ENCODE assay signal across 24 mouse cellular contexts in the genomic region with DNA sequence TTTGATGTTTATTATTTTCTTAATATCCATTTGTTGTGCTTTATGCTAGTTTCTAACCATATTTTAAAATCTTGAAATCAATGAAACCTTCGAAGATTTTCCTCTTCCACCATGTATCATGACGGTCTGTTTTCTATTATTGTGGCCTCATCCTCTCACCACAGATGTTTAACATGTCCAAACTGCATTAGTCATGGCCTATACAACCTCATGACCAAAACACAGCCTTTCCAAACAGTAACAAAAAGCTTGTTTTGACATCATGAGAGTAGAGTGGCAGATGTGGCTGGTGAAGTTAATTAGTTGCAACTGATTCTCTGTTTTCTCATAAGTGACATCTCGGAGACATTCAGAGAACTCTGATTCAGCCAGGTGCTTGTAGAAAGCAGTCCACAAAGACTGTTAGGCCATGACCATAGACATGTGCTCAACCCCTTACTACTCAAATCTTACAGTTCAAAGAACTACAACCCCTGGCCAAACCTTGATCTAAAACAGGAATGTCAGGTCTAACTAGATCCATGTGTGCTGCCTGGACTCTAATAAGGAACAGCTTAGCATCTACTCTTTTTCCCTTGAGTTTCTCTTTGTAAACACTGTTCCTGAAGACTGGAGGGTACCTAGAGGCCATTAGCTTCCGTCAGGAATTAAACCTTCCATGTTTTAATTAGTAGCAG.
A peak's percentile ranks its signal among the peaks of the same experiment; 100 is the strongest.
DNase-seq lines count a peak whose midpoint lies in the region; ATAC-seq and TF ChIP-seq lines count a peak whose summit lies in the region.
"Had no signal": no experiment of that assay in that cellular context is flagged by ENCODE, and none has a peak within 500 bp of the region (broad histone marks: within the 10 kb centered on the region; RNA-seq: fewer than 3 reads in every experiment).

No protein-coding gene starts in this region.

- no peak overlapping the region for H3K4me3 ChIP-seq in embryonic facial prominence, embryonic 10.5 days
- H3K4me3 ChIP-seq in limb, embryonic 14.5 days (replicated peaks; ENCODE audit: low read length), result no peak overlapping the region
- H3K4me3 ChIP-seq: forebrain, embryonic 15.5 days; heart, adult 2 months; heart, embryonic 13.5 days; hindbrain, embryonic 15.5 days; layer of hippocampus, adult 2 months; midbrain, embryonic 10.5 days had no signal

- DNase-seq in embryo, embryonic 10.5 days (ENCODE audit: low spot score), result peak; percentile 80
- DNase-seq in embryonic facial prominence, embryonic 10.5 days (ENCODE audit: low spot score), result peak; percentile 69
- DNase-seq in forelimb bud, embryonic 11.5 days (ENCODE audit: low read depth, low spot score), result peak; percentile 84
- DNase-seq in limb, embryonic 14.5 days (ENCODE audit: low spot score), result peak; percentile 59
- DNase-seq in kidney, adult 11 months, result no peak
- no peak for DNase-seq in heart, adult 11 months
- no peak for DNase-seq in ovary, adult 18-20 months (ENCODE audit: low spot score)
- DNase-seq: adrenal gland, postnatal 25 days; cerebellum, adult 9-10 months; gastrocnemius, postnatal 25 days; heart, adult 2 months; kidney, postnatal 25 days; layer of hippocampus, postnatal 36 days; liver; right cerebral cortex, postnatal 14 days; spleen, adult 18-20 months had no signal

- H3K27me3 ChIP-seq in embryonic facial prominence, embryonic 10.5 days (replicated peaks; ENCODE audit: low read depth, poor library complexity, severe bottlenecking), result no peaks in the 10 kb centered on the region
- H3K27me3 ChIP-seq in limb, embryonic 14.5 days (ENCODE audit: control insufficient read depth, insufficient read depth, low read length), result no peaks in the 10 kb centered on the region
- H3K27me3 ChIP-seq: forebrain, embryonic 15.5 days; heart, embryonic 13.5 days; hindbrain, embryonic 15.5 days had no signal

- no peak for ATAC-seq in limb, embryonic 14.5 days (ENCODE audit: low FRiP score, low read depth)
- ATAC-seq: forebrain, embryonic 15.5 days; intestine, embryonic 16.5 days; lung, postnatal 0 days had no signal

- H3K4me1 ChIP-seq in embryonic facial prominence, embryonic 10.5 days, result peaks cover 4% of the 10 kb centered on the region; the same call in 1 of the 2 replicates
- H3K4me1 ChIP-seq in limb, embryonic 14.5 days (ENCODE audit: control insufficient read depth, insufficient read depth, low read length), result no peaks in the 10 kb centered on the region
- H3K4me1 ChIP-seq: forebrain, embryonic 15.5 days; heart, embryonic 13.5 days; hindbrain, embryonic 15.5 days; midbrain, embryonic 10.5 days had no signal

- no peak overlapping the region for H3K9ac ChIP-seq in limb, embryonic 14.5 days (ENCODE audit: low read depth, low read length, severe bottlenecking)
- H3K9ac ChIP-seq: forebrain, embryonic 15.5 days; heart, embryonic 13.5 days; hindbrain, embryonic 15.5 days had no signal

- no peak for TF ChIP-seq POLR2A in limb, embryonic 14.5 days (IDR thresholded peaks at IDR 0.05; ENCODE audit: borderline replicate concordance, extremely low read depth, insufficient read depth, insufficient read length)

- H3K27ac ChIP-seq in embryonic facial prominence, embryonic 10.5 days (replicated peaks), result 0 out of 2 replicates have a peak overlapping the region, but pooled peaks have one; percentile 40
- no peak overlapping the region for H3K27ac ChIP-seq in limb, embryonic 14.5 days (replicated peaks; ENCODE audit: low read depth, low read length)
- H3K27ac ChIP-seq: forebrain, embryonic 15.5 days; heart, adult 2 months; heart, embryonic 13.5 days; hindbrain, embryonic 15.5 days; layer of hippocampus, adult 2 months; macrophage; midbrain, embryonic 10.5 days had no signal

- no peak overlapping the region for H3K4me2 ChIP-seq in limb, embryonic 14.5 days (replicated peaks; ENCODE audit: low read depth, low read length, severe bottlenecking)
- H3K4me2 ChIP-seq: forebrain, embryonic 15.5 days; heart, embryonic 13.5 days; hindbrain, embryonic 15.5 days had no signal

- 33% methylated on average over 4 of the region's 4 CpGs for WGBS in embryonic facial prominence, embryonic 10.5 days
- WGBS in limb, embryonic 14.5 days, result 25% methylated on average over 4 of the region's 4 CpGs

- H3K9me3 ChIP-seq in embryonic facial prominence, embryonic 10.5 days, result no peaks in the 10 kb centered on the region
- no peaks in the 10 kb centered on the region for H3K9me3 ChIP-seq in limb, embryonic 14.5 days (ENCODE audit: control insufficient read depth, low read length)
- H3K9me3 ChIP-seq: forebrain, embryonic 15.5 days; heart, embryonic 13.5 days; hindbrain, embryonic 15.5 days; midbrain, embryonic 10.5 days had no signal

- no peaks in the 10 kb centered on the region for H3K36me3 ChIP-seq in embryonic facial prominence, embryonic 10.5 days (replicated peaks)
- no peaks in the 10 kb centered on the region for H3K36me3 ChIP-seq in limb, embryonic 14.5 days (ENCODE audit: control insufficient read depth, insufficient read depth, low read length)
- H3K36me3 ChIP-seq: forebrain, embryonic 15.5 days; heart, embryonic 13.5 days; hindbrain, embryonic 15.5 days; midbrain, embryonic 10.5 days had no signal

Comparison
In these comparisons a context has a peak if more than half of its experiments do, and no peak if none do; other contexts are left out.
1. DNase-seq: peak in embryo, embryonic 10.5 days (single experiment), embryonic facial prominence, embryonic 10.5 days (single experiment), forelimb bud, embryonic 11.5 days (single experiment) and limb, embryonic 14.5 days (single experiment); none in kidney, adult 11 months (single experiment), heart, adult 11 months (single experiment) and ovary, adult 18-20 months (single experiment).